Mouse (Mus musculus): ENCODE results near the gene Cryzl2. TPM values are rescaled to one million over a fixed set of nuclear protein-coding genes. Genes with fewer than 3 reads are reported as not detected.

The Cryzl2 gene
- polyA plus RNA-seq, 1 experiment from 2014 or later: 6.8 TPM

DNA sequence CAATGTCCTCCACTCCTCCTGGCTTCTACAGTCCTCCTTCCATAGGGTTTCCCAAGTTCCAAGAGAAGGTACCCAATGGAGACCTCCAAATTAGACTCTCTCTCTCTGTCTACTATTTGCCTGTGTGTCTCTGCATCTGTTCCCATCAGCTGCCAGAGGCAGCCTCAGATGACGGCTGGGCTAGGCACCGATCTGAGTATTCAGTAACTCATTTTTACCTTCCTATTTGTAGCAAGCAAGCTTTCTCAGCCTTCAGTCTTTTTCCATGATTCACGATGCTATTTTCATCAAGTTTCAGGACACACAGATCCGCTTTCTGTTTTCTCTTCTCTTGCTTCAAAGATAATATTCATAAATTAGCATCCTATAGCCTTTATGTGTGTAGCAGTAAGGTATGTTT, 25.8 kb downstream of the Cryzl2 start:
- Histone ChIP-seq H3K27me3 (replicated peaks) (no peaks in the 10 kb centered on the region), H3K9ac (no peak overlapping the region), H3K4me2 (no peak overlapping the region), H3K27ac (no peak overlapping the region), H3K4me1 (peaks cover 18% of the 10 kb centered on the region), H3K9me3 (replicated peaks) (no peaks in the 10 kb centered on the region), H3K4me3 (no peak overlapping the region), H3K36me3 (no peaks in the 10 kb centered on the region)
- 83% methylated on average over 4 of the region's 4 CpGs for WGBS (ENCODE audit: insufficient replicate concordance)
- ATAC-seq: no peak

GRCm38 (mm10) chr1:157500657-157501056, 42.3 kb downstream of the Cryzl2 start:
- Histone ChIP-seq H3K27me3 (replicated peaks) (no peaks in the 10 kb centered on the region), H3K4me1 (no peaks in the 10 kb centered on the region), H3K4me2 (no peak overlapping the region), H3K9me3 (replicated peaks) (no peaks in the 10 kb centered on the region), H3K27ac (no peak overlapping the region), H3K9ac (no peak overlapping the region), H3K36me3 (no peaks in the 10 kb centered on the region), H3K4me3 (no peak overlapping the region)
- peak; percentile 55 for ATAC-seq
- WGBS (ENCODE audit: insufficient replicate concordance): 50% methylated on average over 1 of the region's 1 CpGs

DNA sequence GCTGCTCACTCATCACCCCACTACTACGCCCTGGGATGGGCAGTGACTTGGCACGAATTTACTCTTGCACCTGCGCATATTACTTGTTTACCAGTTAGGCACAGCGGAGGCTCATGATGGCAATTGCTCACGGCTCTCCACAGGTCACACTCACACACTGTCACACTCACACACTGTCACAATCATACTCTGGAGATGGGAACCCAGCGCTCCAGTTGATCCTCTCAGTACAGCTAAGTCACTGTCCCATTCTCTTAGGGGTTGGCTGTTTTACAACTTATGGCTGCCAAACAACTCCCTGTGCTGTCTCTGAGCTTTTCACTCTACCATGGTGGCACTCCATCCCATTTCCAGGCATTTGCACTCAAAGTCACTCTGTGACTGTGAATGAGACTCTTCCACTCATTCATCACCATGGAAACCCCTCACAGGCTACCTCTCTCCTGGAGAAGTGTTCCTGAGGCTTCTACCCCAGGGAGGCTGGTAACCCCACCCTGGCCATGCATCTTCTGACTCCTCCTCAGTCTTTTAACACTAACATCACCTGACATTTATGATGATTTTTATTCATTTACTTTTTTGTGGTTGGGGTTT, 43.1 kb downstream of the Cryzl2 start:
- 79% methylated on average over 6 of the region's 6 CpGs for WGBS (ENCODE audit: insufficient replicate concordance)
- H3K4me1 ChIP-seq: no peaks in the 10 kb centered on the region

DNA sequence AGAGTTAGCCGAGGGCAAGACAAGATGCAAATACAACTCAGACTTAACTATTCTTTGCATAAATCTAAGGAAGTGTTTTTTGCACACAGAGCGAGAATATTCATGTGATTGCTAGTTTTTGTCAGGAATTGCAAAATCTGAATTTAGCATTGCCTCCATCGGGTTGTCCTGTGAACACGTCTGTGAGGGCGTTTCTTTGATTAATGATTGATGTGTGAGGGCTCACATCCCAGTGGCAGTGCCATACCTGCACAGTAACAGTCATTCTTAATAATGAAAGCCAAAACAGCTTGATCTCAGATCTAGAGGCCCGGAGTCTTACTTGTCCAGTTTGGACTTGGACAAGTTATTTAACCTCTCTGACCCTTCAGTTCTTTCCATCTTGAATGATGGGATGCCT, 44.7 kb downstream of the Cryzl2 start:
- Histone ChIP-seq H3K4me1 (no peaks in the 10 kb centered on the region), H3K27ac (no peak overlapping the region), H3K27me3 (replicated peaks) (no peaks in the 10 kb centered on the region), H3K36me3 (no peaks in the 10 kb centered on the region), H3K9me3 (replicated peaks) (no peaks in the 10 kb centered on the region), H3K4me3 (no peak overlapping the region), H3K4me2 (no peak overlapping the region), H3K9ac (no peak overlapping the region)
- 68% methylated on average over 6 of the region's 6 CpGs for WGBS (ENCODE audit: insufficient replicate concordance)
- ATAC-seq: no peak

More for the DNA sequence above, 43.1 kb downstream of the Cryzl2 start:
- Histone ChIP-seq H3K36me3 (no peaks in the 10 kb centered on the region), H3K9me3 (replicated peaks) (no peaks in the 10 kb centered on the region), H3K27ac (no peak overlapping the region), H3K4me3 (no peak overlapping the region), H3K4me2 (no peak overlapping the region), H3K27me3 (replicated peaks) (no peaks in the 10 kb centered on the region), H3K9ac (no peak overlapping the region)
- ATAC-seq: no peak

DNA sequence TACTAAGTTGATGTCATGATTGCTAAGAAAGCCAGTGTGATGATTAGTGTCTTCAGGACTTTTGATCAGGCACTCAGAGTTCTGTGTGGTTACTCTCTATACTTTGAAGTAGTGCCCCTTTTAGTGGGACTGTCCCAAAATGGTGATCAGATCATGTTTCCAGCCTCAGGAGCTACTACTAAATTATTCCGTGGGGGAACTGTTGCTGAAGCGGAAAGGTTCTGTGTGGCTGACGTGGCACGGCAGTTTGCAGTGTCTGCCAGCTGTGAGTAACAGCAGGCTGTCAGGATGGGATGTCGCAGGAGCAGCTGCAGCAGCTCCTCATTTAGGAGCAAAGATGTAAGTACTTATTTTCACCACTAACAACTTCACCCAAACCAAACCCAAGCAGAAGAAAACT, 48.1 kb downstream of the Cryzl2 start, which contains the start of gene Sec16b:
Sec16b (plus strand) TSS at position 207 of the 400 bp plus-strand sequence.
- H3K36me3 ChIP-seq: no peaks in the 10 kb centered on the region
- no peak within 1 kb of the TSS for H3K4me3 ChIP-seq
- no peaks in the 10 kb centered on the region for H3K9me3 ChIP-seq (replicated peaks)
- no peak for ATAC-seq
- H3K4me1 ChIP-seq: 0 out of 2 replicates have a peak, but pooled peaks cover 7% of the 10 kb centered on the region
- no peak within 1 kb of the TSS for H3K4me2 ChIP-seq
- 51% methylated on average over 5 of the region's 5 CpGs for WGBS (ENCODE audit: insufficient replicate concordance)
- H3K27me3 ChIP-seq (replicated peaks): no peaks in the 10 kb centered on the region
- no peak within 1 kb of the TSS for H3K9ac ChIP-seq
- H3K27ac ChIP-seq: no peak within 1 kb of the TSS

DNA sequence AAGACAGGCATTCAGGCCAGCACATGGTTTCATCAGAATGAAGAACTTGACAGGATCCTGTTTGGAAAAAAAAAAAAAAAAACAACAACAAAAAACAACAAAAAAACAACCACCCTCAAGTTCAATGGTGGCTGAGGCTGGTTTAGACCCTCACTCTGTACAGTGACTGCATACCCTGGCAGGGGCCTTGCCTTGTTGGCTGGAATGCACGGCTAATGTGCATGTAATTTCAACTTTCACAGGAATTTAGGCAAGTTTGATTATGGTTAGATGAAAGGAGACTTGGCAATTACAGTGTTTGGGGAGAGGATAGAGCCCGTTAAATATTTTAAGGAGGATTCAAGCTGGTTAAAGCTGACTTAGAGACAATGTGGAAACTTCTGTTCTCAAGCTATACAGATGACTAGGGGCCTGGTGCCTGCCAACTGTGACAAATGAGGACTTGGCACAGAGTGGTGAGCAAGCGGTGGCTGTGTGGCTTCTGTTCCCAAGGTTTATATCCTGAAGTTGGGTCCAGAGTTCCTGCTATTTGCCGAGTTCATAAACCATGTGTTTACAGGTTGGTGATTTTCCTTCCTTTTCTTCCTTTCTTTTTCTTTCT, 48.7 kb downstream of the Cryzl2 start:
- no peaks in the 10 kb centered on the region for H3K9me3 ChIP-seq (replicated peaks)
- no peak overlapping the region for H3K4me2 ChIP-seq
- ATAC-seq: no peak
- no peaks in the 10 kb centered on the region for H3K27me3 ChIP-seq (replicated peaks)
- H3K4me3 ChIP-seq: no peak overlapping the region
- H3K4me1 ChIP-seq: 0 out of 2 replicates have a peak, but pooled peaks cover 7% of the 10 kb centered on the region
- H3K36me3 ChIP-seq: no peaks in the 10 kb centered on the region
- WGBS (ENCODE audit: insufficient replicate concordance): 60% methylated on average over 4 of the region's 4 CpGs
- H3K9ac ChIP-seq: no peak overlapping the region
- no peak overlapping the region for H3K27ac ChIP-seq

- WGBS (ENCODE audit: insufficient replicate concordance): 45% methylated on average over 5 of the region's 5 CpGs
Measured at GRCm38 (mm10) chr1:157507814-157508213, 49.4 kb downstream of the Cryzl2 start.

DNA sequence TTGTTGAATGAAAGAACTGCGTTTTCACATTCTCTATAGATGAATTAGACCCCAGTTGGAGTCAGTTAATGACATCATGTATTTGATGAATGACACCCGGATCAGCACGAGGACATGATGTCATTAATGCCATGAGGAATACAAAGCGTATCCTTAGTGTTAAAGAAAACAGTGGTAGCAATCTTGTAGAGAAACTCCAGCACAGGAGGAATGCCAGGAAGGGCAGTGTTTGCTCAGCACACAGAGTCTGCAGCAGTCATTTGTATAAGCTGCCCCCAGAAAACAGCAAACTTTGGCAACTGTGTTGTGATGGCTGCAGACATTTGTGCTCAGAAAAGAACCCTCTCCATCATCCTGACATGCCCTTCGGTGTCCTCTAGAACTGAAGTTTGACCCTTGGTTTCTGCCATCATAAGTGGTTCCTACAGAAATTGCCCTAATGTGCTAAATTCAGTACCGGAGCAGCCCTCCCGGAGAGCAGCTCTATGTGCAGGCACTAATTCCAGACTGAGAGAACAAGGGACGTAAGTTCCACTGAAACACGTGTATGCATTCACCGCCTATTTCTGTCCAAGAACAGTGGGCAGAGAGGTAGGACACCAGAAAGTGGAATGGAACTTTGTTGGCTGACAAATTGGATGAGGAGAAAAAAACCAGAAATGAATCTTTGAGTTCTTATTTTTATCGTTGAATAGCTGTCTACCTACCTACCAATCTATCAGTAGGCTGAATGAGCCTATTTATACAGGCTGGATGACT, 54.5 kb downstream of the Cryzl2 start:
- WGBS (ENCODE audit: insufficient replicate concordance): 74% methylated on average over 11 of the region's 11 CpGs
- Histone ChIP-seq H3K4me2 (no peak overlapping the region), H3K9ac (no peak overlapping the region), H3K4me1 (peaks cover 20% of the 10 kb centered on the region), H3K27ac (no peak overlapping the region), H3K27me3 (replicated peaks) (no peaks in the 10 kb centered on the region), H3K4me3 (no peak overlapping the region), H3K36me3 (no peaks in the 10 kb centered on the region), H3K9me3 (replicated peaks) (no peaks in the 10 kb centered on the region)
- no peak for ATAC-seq

More at GRCm38 (mm10) chr1:157507814-157508213, 49.4 kb downstream of the Cryzl2 start:
- Histone ChIP-seq H3K4me3 (no peak overlapping the region), H3K9ac (no peak overlapping the region), H3K9me3 (replicated peaks) (no peaks in the 10 kb centered on the region), H3K4me1 (0 out of 2 replicates have a peak, but pooled peaks cover 7% of the 10 kb centered on the region), H3K4me2 (no peak overlapping the region), H3K27ac (no peak overlapping the region), H3K36me3 (no peaks in the 10 kb centered on the region), H3K27me3 (replicated peaks) (no peaks in the 10 kb centered on the region)
- no peak for ATAC-seq

GRCm38 (mm10) chr1:157513559-157513958, 55.2 kb downstream of the Cryzl2 start:
- peaks cover 20% of the 10 kb centered on the region for H3K4me1 ChIP-seq
- WGBS (ENCODE audit: insufficient replicate concordance): 16% methylated on average over 9 of the region's 9 CpGs
- H3K9me3 ChIP-seq (replicated peaks): no peaks in the 10 kb centered on the region
- ATAC-seq: no peak
- H3K9ac ChIP-seq: no peak overlapping the region
- no peak overlapping the region for H3K27ac ChIP-seq
- no peak overlapping the region for H3K4me3 ChIP-seq
- H3K36me3 ChIP-seq: no peaks in the 10 kb centered on the region
- H3K4me2 ChIP-seq: no peak overlapping the region
- no peaks in the 10 kb centered on the region for H3K27me3 ChIP-seq (replicated peaks)

- Histone ChIP-seq H3K4me1 (peaks cover 20% of the 10 kb centered on the region), H3K9ac (no peak overlapping the region), H3K4me3 (no peak overlapping the region), H3K27ac (no peak overlapping the region), H3K27me3 (replicated peaks) (no peaks in the 10 kb centered on the region), H3K4me2 (no peak overlapping the region), H3K9me3 (replicated peaks) (no peaks in the 10 kb centered on the region), H3K36me3 (no peaks in the 10 kb centered on the region)
- WGBS (ENCODE audit: insufficient replicate concordance): 28% methylated on average over 4 of the region's 4 CpGs
- ATAC-seq: no peak
Measured at GRCm38 (mm10) chr1:157514298-157514697, 55.9 kb downstream of the Cryzl2 start.

- no peak for ATAC-seq
- H3K36me3 ChIP-seq: no peaks in the 10 kb centered on the region
- 64% methylated on average over 8 of the region's 8 CpGs for whole genome bisulfite sequencing (ENCODE audit: insufficient replicate concordance)
- no peak overlapping the region for H3K9ac ChIP-seq
- no peak overlapping the region for H3K4me3 ChIP-seq
- no peak overlapping the region for H3K27ac ChIP-seq
- no peaks in the 10 kb centered on the region for H3K9me3 ChIP-seq (replicated peaks)
- H3K27me3 ChIP-seq (replicated peaks): no peaks in the 10 kb centered on the region
- no peak overlapping the region for H3K4me2 ChIP-seq
- peaks cover 13% of the 10 kb centered on the region for H3K4me1 ChIP-seq
Measured at GRCm38 (mm10) chr1:157516838-157517808, 58.7 kb downstream of the Cryzl2 start.
